Mouse (Mus musculus): ENCODE results near the gene Pax7. TPM values are rescaled to one million over a fixed set of nuclear protein-coding genes. Genes with fewer than 3 reads are reported as not detected.

Gene Pax7
- polyA plus RNA-seq, 1 experiment from 2014 or later, result 2.2 TPM

GRCm38 (mm10) chr4:139758512-139759340 lies 74.6 kb downstream of the Pax7 start:
- 11% methylated on average over 17 of the region's 17 CpGs for WGBS
- Histone ChIP-seq H3K27me3 (ENCODE audit: control insufficient read depth, insufficient read depth, low read length) (no peaks in the 10 kb centered on the region), H3K4me1 (replicated peaks; ENCODE audit: control insufficient read depth, insufficient read depth, low read length) (peaks cover 4% of the 10 kb centered on the region; the same call in 1 of the 2 replicates), H3K36me3 (ENCODE audit: control insufficient read depth, insufficient read depth, low read length) (no peaks in the 10 kb centered on the region), H3K9me3 (ENCODE audit: control insufficient read depth, low read length) (no peaks in the 10 kb centered on the region), H3K4me3 (ENCODE audit: low read depth, low read length) (no peak overlapping the region), H3K27ac (ENCODE audit: low read depth, low read length) (peak overlapping the region; percentile 47; the same call in 1 of the 2 replicates), H3K4me2 (replicated peaks; ENCODE audit: low read depth, low read length) (no peak overlapping the region), H3K9ac (ENCODE audit: low read depth, low read length) (no peak overlapping the region)
- peak; percentile 44 for DNase-seq (ENCODE audit: low spot score)
- peak; percentile 53 for ATAC-seq (ENCODE audit: low FRiP score)

DNA sequence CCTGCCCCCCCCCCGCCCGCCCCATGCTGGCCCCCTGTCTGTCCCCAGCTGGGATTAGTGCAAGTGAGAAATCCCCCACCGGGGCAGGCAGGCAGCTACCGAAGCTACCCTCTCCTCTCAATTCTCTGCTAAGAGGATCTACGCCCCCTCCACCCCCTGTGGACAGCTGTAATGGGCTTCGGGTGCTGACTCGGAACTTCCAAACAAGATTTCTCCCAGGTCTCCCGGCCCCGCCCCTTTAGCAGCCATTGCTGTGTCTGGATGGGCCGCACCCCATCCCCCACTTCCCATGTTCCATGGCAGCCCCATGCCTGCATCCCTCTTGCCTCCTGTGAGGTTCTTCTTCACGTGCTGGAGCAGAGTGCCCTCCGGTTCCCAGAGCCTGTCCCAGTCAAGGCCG lies 76.4 kb downstream of the Pax7 start:
- H3K4me2 ChIP-seq (replicated peaks; ENCODE audit: low read depth, low read length), result no peak overlapping the region
- no peak overlapping the region for H3K4me3 ChIP-seq (ENCODE audit: low read depth, low read length)
- no peaks in the 10 kb centered on the region for H3K27me3 ChIP-seq (ENCODE audit: control insufficient read depth, insufficient read depth, low read length)
- H3K27ac ChIP-seq (ENCODE audit: low read depth, low read length), result no peak overlapping the region
- H3K36me3 ChIP-seq (ENCODE audit: control insufficient read depth, insufficient read depth, low read length), result no peaks in the 10 kb centered on the region
- no peaks in the 10 kb centered on the region for H3K9me3 ChIP-seq (ENCODE audit: control insufficient read depth, low read length)
- 8% methylated on average over 10 of the region's 13 CpGs for whole genome bisulfite sequencing
- ATAC-seq (ENCODE audit: low FRiP score) (no peak), DNase-seq (ENCODE audit: low spot score) (no peak)
- 0 out of 2 replicates have a peak, but pooled peaks cover 4% of the 10 kb centered on the region for H3K4me1 ChIP-seq (replicated peaks; ENCODE audit: control insufficient read depth, insufficient read depth, low read length)
- no peak overlapping the region for H3K9ac ChIP-seq (ENCODE audit: low read depth, low read length)

DNA sequence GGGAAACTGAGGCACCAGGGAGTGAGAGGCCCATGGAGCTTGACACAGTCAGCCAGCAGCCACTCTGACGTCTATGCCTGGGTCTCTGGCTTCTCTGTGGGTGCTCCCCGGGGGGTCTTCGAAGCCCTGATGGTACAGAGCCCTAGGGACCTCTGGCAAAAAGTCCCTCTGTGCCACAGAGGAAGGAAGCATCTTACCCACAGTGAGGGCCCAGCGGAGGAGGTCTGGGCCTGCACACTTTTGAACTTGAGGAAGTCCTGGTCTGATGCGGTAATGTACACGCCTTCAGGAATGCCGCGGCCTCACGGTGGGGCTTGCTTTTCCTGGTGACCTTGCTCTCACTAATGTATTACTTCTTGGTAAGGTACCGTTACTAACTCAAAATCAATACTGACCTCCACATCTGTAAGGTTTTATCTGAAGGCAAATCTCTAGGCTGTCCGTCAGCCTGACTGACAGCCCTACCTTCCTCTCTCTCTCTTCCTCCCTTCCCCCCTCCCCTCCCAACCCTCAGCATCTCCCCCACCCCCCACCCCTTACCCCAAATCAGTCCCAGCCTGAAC lies 79.1 kb downstream of the Pax7 start:
- H3K4me2 ChIP-seq (replicated peaks; ENCODE audit: low read depth, low read length), result no peak overlapping the region
- H3K4me3 ChIP-seq (ENCODE audit: low read depth, low read length), result no peak overlapping the region
- no peaks in the 10 kb centered on the region for H3K36me3 ChIP-seq (ENCODE audit: control insufficient read depth, insufficient read depth, low read length)
- no peaks in the 10 kb centered on the region for H3K27me3 ChIP-seq (ENCODE audit: control insufficient read depth, insufficient read depth, low read length)
- no peak for ATAC-seq (ENCODE audit: low FRiP score)
- no peak for DNase-seq (ENCODE audit: low spot score)
- no peak overlapping the region for H3K9ac ChIP-seq (ENCODE audit: low read depth, low read length)
- 33% methylated on average over 11 of the region's 11 CpGs for WGBS
- H3K27ac ChIP-seq (ENCODE audit: low read depth, low read length), result no peak overlapping the region
- no peaks in the 10 kb centered on the region for H3K9me3 ChIP-seq (ENCODE audit: control insufficient read depth, low read length)
- H3K4me1 ChIP-seq (replicated peaks; ENCODE audit: control insufficient read depth, insufficient read depth, low read length), result 0 out of 2 replicates have a peak, but pooled peaks cover 4% of the 10 kb centered on the region

GRCm38 (mm10) chr4:139750926-139751325 lies 82.4 kb downstream of the Pax7 start:
- H3K4me1 ChIP-seq (replicated peaks; ENCODE audit: control insufficient read depth, insufficient read depth, low read length), result 0 out of 2 replicates have a peak, but pooled peaks cover 2% of the 10 kb centered on the region
- WGBS, result 87% methylated on average over 5 of the region's 5 CpGs
- no peaks in the 10 kb centered on the region for H3K9me3 ChIP-seq (ENCODE audit: control insufficient read depth, low read length)
- no peaks in the 10 kb centered on the region for H3K27me3 ChIP-seq (ENCODE audit: control insufficient read depth, insufficient read depth, low read length)
- ATAC-seq (ENCODE audit: low FRiP score) (no peak), DNase-seq (ENCODE audit: low spot score) (no peak)
- H3K4me2 ChIP-seq (replicated peaks; ENCODE audit: low read depth, low read length), result no peak overlapping the region
- H3K4me3 ChIP-seq (ENCODE audit: low read depth, low read length), result no peak overlapping the region
- no peak overlapping the region for H3K9ac ChIP-seq (ENCODE audit: low read depth, low read length)
- H3K27ac ChIP-seq (ENCODE audit: low read depth, low read length), result no peak overlapping the region
- peaks cover 4% of the 10 kb centered on the region; the same call in 1 of the 2 replicates for H3K36me3 ChIP-seq (ENCODE audit: control insufficient read depth, insufficient read depth, low read length)

- Histone ChIP-seq H3K27ac (ENCODE audit: low read depth, low read length) (no peak overlapping the region), H3K4me3 (ENCODE audit: low read depth, low read length) (no peak overlapping the region)
- DNase-seq (ENCODE audit: low spot score), result no peak
Observed at GRCm38 (mm10) chr4:139747190-139747936, 86.0 kb downstream of the Pax7 start.

DNA sequence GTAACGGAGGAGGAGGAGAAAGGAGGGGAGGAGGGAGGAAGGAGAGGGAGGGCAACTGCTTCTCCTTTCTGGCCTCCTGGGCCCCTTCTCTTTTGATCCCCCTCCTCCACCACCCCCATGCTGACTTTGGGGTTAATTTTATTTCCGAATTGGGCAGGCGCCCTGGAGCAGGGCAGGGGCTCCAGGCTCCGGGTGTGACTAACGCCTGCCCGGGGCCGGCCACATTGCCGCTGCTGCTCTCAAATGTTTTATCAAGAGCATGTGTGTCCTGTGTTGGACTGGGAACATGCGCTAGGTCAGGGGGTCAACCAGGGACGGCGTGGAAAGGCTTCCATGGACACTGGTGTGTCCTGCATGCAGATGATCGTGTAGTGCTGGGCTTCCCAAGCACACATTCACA lies 87.2 kb downstream of the Pax7 start:
- Histone ChIP-seq H3K27me3 (ENCODE audit: control insufficient read depth, insufficient read depth, low read length) (no peaks in the 10 kb centered on the region), H3K4me1 (replicated peaks; ENCODE audit: control insufficient read depth, insufficient read depth, low read length) (no peaks in the 10 kb centered on the region), H3K4me3 (ENCODE audit: low read depth, low read length) (no peak overlapping the region), H3K9ac (ENCODE audit: low read depth, low read length) (no peak overlapping the region), H3K4me2 (replicated peaks; ENCODE audit: low read depth, low read length) (no peak overlapping the region), H3K27ac (ENCODE audit: low read depth, low read length) (no peak overlapping the region), H3K36me3 (ENCODE audit: control insufficient read depth, insufficient read depth, low read length) (peaks cover 4% of the 10 kb centered on the region; the same call in 1 of the 2 replicates), H3K9me3 (ENCODE audit: control insufficient read depth, low read length) (no peaks in the 10 kb centered on the region)
- 42% methylated on average over 12 of the region's 12 CpGs for WGBS
- ATAC-seq (ENCODE audit: low FRiP score) (no peak), DNase-seq (ENCODE audit: low spot score) (no peak)

More at GRCm38 (mm10) chr4:139747190-139747936, 86.0 kb downstream of the Pax7 start:
- H3K4me1 ChIP-seq (replicated peaks; ENCODE audit: control insufficient read depth, insufficient read depth, low read length), result no peaks in the 10 kb centered on the region
- peaks cover 4% of the 10 kb centered on the region; the same call in 1 of the 2 replicates for H3K36me3 ChIP-seq (ENCODE audit: control insufficient read depth, insufficient read depth, low read length)
- H3K27me3 ChIP-seq (ENCODE audit: control insufficient read depth, insufficient read depth, low read length), result no peaks in the 10 kb centered on the region
- 44% methylated on average over 12 of the region's 12 CpGs for WGBS
- ATAC-seq (ENCODE audit: low FRiP score), result no peak
- H3K9ac ChIP-seq (ENCODE audit: low read depth, low read length), result no peak overlapping the region
- H3K4me2 ChIP-seq (replicated peaks; ENCODE audit: low read depth, low read length), result no peak overlapping the region
- no peaks in the 10 kb centered on the region for H3K9me3 ChIP-seq (ENCODE audit: control insufficient read depth, low read length)

DNA sequence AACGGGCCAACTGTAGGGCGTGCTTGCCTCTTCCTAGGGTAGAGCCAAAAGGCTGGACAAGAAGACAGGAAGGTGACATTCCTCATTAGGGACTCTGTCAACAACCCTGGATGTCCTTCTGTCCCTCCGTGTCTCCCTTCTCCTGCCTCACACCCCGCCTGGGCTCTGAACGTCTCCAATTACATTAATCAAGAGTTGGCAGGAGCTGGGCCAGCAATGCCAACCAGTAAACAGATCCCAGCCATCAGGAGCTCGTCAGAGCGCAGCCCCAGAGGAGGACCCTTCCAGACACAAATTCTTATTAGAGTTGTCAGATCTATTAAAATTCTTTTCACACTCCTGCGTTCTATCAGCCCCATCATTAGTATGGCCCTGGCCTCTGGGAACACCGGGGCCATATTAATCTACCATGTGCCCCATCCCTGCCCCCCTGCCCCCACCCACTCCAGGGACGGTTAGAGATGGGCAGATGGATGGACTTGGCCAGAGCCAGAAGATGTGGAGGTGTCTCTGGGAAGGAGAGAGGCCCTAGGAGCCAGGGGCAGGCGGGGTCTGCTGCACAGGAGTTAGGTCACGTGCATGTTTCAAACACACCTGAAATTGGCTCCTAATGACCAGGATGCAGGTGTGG lies 88.4 kb downstream of the Pax7 start:
- no peak overlapping the region for H3K4me2 ChIP-seq (replicated peaks; ENCODE audit: low read depth, low read length)
- no peak overlapping the region for H3K9ac ChIP-seq (ENCODE audit: low read depth, low read length)
- H3K4me1 ChIP-seq (replicated peaks; ENCODE audit: control insufficient read depth, insufficient read depth, low read length), result no peaks in the 10 kb centered on the region
- 57% methylated on average over 12 of the region's 12 CpGs for WGBS
- H3K9me3 ChIP-seq (ENCODE audit: control insufficient read depth, low read length), result no peaks in the 10 kb centered on the region
- peaks cover 4% of the 10 kb centered on the region; the same call in 1 of the 2 replicates for H3K36me3 ChIP-seq (ENCODE audit: control insufficient read depth, insufficient read depth, low read length)
- no peaks in the 10 kb centered on the region for H3K27me3 ChIP-seq (ENCODE audit: control insufficient read depth, insufficient read depth, low read length)
- ATAC-seq (ENCODE audit: low FRiP score) (no peak), DNase-seq (ENCODE audit: low spot score) (no peak)
- H3K27ac ChIP-seq (ENCODE audit: low read depth, low read length), result no peak overlapping the region
- H3K4me3 ChIP-seq (ENCODE audit: low read depth, low read length), result no peak overlapping the region

GRCm38 (mm10) chr4:139743626-139744025 lies 89.7 kb downstream of the Pax7 start:
- Histone ChIP-seq H3K4me2 (replicated peaks; ENCODE audit: low read depth, low read length) (no peak overlapping the region), H3K36me3 (ENCODE audit: control insufficient read depth, insufficient read depth, low read length) (peaks cover under 1% of the 10 kb centered on the region; the same call in 1 of the 2 replicates), H3K27ac (ENCODE audit: low read depth, low read length) (no peak overlapping the region), H3K4me1 (replicated peaks; ENCODE audit: control insufficient read depth, insufficient read depth, low read length) (no peaks in the 10 kb centered on the region), H3K9me3 (ENCODE audit: control insufficient read depth, low read length) (no peaks in the 10 kb centered on the region), H3K9ac (ENCODE audit: low read depth, low read length) (no peak overlapping the region), H3K27me3 (ENCODE audit: control insufficient read depth, insufficient read depth, low read length) (no peaks in the 10 kb centered on the region), H3K4me3 (ENCODE audit: low read depth, low read length) (no peak overlapping the region)
- ATAC-seq (ENCODE audit: low FRiP score), result no peak
- 95% methylated on average over 3 of the region's 3 CpGs for WGBS
- no peak for DNase-seq (ENCODE audit: low spot score)
